Mouse (Mus musculus) lung, adult 2 months (tissue): ENCODE data around the gene Doxl2.

Source experiments
- CTCF ChIP-seq: fragments of 200-500 bp; IDR thresholded peaks from 2 replicates; pipeline ENCODE4 v1.5.1; 2011; ENCODE audit warnings: mild to moderate bottlenecking, low read length, control low read depth; ENCODE audit not compliant: insufficient read depth
- POLR2A ChIP-seq: fragments of 200-500 bp; IDR thresholded peaks from 2 replicates; pipeline ENCODE4 v1.6.1; 2011; ENCODE audit warnings: low read depth, mild to moderate bottlenecking, control low read depth, low read length, borderline replicate concordance; ENCODE audit errors: extremely low read depth

GRCm38 (mm10) chr6:48998796-48999195 is 24.0 kb downstream of the Doxl2 start:
- no peak for TF ChIP-seq CTCF
- no peak for TF ChIP-seq POLR2A
